Mouse (Mus musculus) adrenal gland, adult 10 weeks (tissue): ENCODE data around the gene Tmem136. TPM values are rescaled to one million over a fixed set of nuclear protein-coding genes. Genes with fewer than 3 reads are reported as not detected.

Experiments used
- polyA plus RNA-seq: library from polyadenylated mRNA; stranded (reverse); fragments of 350-450 nt; fragmentation: Illumina TruSeq; extraction: RNeasy Lipid Tissue Mini Kit (QIAGEN cat#74804); gene quantifications from one replicate; pipeline ENCODE4 v1.2.3, GENCODE M21; 2014; ENCODE audit warnings: low read depth, low replicate concordance

The Tmem136 gene
- 8.6 TPM for polyA plus RNA-seq

DNA sequence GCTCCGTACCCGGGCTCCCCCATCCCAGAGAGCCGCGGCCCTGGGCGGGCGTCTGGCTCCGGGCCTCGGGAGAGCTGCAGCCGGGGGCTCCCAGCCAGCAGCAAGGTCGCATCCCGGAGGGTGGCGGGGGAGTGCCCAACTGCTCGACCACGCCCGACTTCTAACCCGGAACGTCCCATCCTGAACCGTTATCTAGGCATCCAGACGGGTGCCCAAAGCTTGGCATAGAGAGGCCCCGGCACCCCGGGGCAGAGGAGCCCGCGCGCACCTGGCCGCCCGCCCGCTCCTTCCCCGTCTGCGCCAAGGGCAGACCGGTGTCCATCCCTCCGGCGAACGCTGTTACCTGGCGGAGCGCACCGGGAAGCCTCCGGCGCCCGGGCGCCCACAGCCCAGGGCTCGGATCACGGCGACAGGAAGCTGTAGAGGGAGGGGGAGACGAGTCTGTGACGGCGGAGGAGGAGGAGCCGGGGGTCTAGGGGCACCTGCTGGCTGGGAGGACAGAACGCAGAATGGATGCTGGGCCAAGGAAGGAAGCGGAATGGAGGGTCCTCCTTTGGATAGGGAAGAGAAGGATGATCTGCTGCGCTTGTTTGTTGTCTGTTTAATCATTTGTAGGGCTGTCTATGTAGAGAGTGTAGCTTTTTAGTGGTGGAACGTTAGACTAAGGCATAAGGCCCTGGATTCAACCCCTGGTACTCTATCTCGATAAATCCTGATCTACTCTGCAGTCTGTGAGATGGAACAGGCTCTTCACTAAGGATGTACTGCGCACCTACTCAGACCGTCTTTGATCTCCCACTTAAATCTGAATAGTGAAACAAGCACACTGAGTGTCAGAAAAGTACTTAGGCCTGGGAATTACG, at the start of gene Tmem136:
Gene Tmem136, minus strand, starts transcription at position 437 of the 863 bp plus-strand sequence.

DNA sequence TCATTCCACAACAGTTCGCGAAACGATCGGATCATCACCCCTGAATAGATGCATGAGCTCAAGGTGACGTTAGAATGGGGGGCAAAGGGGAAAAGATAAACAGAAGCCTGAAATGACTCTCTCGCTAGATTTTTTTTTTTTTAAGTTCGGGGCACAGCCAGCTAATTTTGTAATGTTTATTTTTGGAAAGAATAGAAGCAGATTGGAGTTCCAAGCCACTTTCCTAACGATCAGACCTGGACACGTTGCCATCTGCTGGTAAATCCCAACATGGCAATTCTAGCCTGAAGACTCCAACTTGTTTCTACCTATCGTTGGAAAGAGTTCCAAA, 9.2 kb downstream of the Tmem136 start, which contains the start of gene Arhgef12:
Gene Arhgef12, minus strand, starts transcription at position 53 of the 331 bp plus-strand sequence.

Other genes starting within 250 kb of the Tmem136 start
- gene Grik4, start 172.1 kb downstream of the Tmem136 start, polyA plus RNA-seq = 0.35 TPM
- gene Arhgef12, start 9.3 kb downstream of the Tmem136 start, polyA plus RNA-seq = 104 TPM
- gene Pou2f3, start 93.8 kb upstream of the Tmem136 start, polyA plus RNA-seq = 0.29 TPM
- 1.2 TPM for gene Oaf, start 123.3 kb upstream of the Tmem136 start, polyA plus RNA-seq
- not detected for gene Trim29, start 194.3 kb upstream of the Tmem136 start, polyA plus RNA-seq